Mouse (Mus musculus): ENCODE measurements around the gene Ginm1.

- TF ChIP-seq POLR2A (IDR thresholded peaks at IDR 0.05; ENCODE audit: borderline replicate concordance, extremely low read depth, insufficient read depth, insufficient read length, poor library complexity, severe bottlenecking) (no peak), CTCF (IDR thresholded peaks at IDR 0.05; ENCODE audit: borderline replicate concordance, extremely low read depth, insufficient read depth, insufficient read length) (no peak)
These were observed 44.8 kb upstream of the Ginm1 start for GRCm38 (mm10) chr10:7837446-7837845.
